Mouse (Mus musculus): ENCODE results near the gene Cox7a2l.

Cox7a2l gene

GRCm38 (mm10) chr17:83453587-83453986 is 63.5 kb downstream of the Cox7a2l start:
- DNase-seq (ENCODE audit: low spot score in 2 of 2), result no peak

GRCm38 (mm10) chr17:83452451-83452850 is 64.7 kb downstream of the Cox7a2l start:
- no peak for DNase-seq (ENCODE audit: low spot score in 2 of 2)
